Mouse (Mus musculus): ENCODE measurements around the gene 2310007B03Rik. TPM values are rescaled to one million over a fixed set of nuclear protein-coding genes. Genes with fewer than 3 reads are reported as not detected.

2310007B03Rik gene
- polyA plus RNA-seq, 1 experiment: 1.9 TPM

GRCm38 (mm10) chr1:93161921-93162320, 1.2 kb upstream of the 2310007B03Rik start:
- Histone ChIP-seq H3K9me3 (replicated peaks; ENCODE audit: control insufficient read depth, insufficient read depth, low read length, poor library complexity, severe bottlenecking) (no peaks in the 10 kb centered on the region), H3K4me3 (ENCODE audit: low read depth, low read length) (no peak overlapping the region), H3K27ac (ENCODE audit: insufficient read depth, low read length) (no peak overlapping the region), H3K36me3 (ENCODE audit: control insufficient read depth, insufficient read depth, low read length, poor library complexity, severe bottlenecking) (no peaks in the 10 kb centered on the region), H3K27me3 (ENCODE audit: control insufficient read depth, insufficient read depth, low read length, poor library complexity, severe bottlenecking) (no peaks in the 10 kb centered on the region), H3K9ac (ENCODE audit: low read depth, poor library complexity, severe bottlenecking) (no peak overlapping the region), H3K4me1 (ENCODE audit: control insufficient read depth, insufficient read depth, low read length) (no peaks in the 10 kb centered on the region)
- no peak for TF ChIP-seq EP300 (IDR thresholded peaks at IDR 0.05; ENCODE audit: insufficient read depth, low read depth, low read length)
- no peak for TF ChIP-seq CTCF (IDR thresholded peaks at IDR 0.05; ENCODE audit: low read depth, low read length)
- no peak for TF ChIP-seq POLR2A (IDR thresholded peaks at IDR 0.05; ENCODE audit: insufficient read depth, low read length)

GRCm38 (mm10) chr1:93161350-93161749, 602 bp upstream of the 2310007B03Rik start:
- Histone ChIP-seq H3K9ac (ENCODE audit: low read depth, poor library complexity, severe bottlenecking) (no peak overlapping the region), H3K36me3 (ENCODE audit: control insufficient read depth, insufficient read depth, low read length, poor library complexity, severe bottlenecking) (no peaks in the 10 kb centered on the region), H3K4me3 (ENCODE audit: low read depth, low read length) (no peak overlapping the region), H3K27me3 (ENCODE audit: control insufficient read depth, insufficient read depth, low read length, poor library complexity, severe bottlenecking) (no peaks in the 10 kb centered on the region), H3K9me3 (replicated peaks; ENCODE audit: control insufficient read depth, insufficient read depth, low read length, poor library complexity, severe bottlenecking) (no peaks in the 10 kb centered on the region), H3K27ac (ENCODE audit: insufficient read depth, low read length) (no peak overlapping the region), H3K4me1 (ENCODE audit: control insufficient read depth, insufficient read depth, low read length) (no peaks in the 10 kb centered on the region)
- TF ChIP-seq CTCF (IDR thresholded peaks at IDR 0.05; ENCODE audit: low read depth, low read length) (no peak), POLR2A (IDR thresholded peaks at IDR 0.05; ENCODE audit: insufficient read depth, low read length) (no peak), EP300 (IDR thresholded peaks at IDR 0.05; ENCODE audit: insufficient read depth, low read depth, low read length) (no peak)

GRCm38 (mm10) chr1:93159566-93160500, 915 bp downstream of the 2310007B03Rik start:
- H3K27me3 ChIP-seq (ENCODE audit: control insufficient read depth, insufficient read depth, low read length, poor library complexity, severe bottlenecking): no peaks in the 10 kb centered on the region
- H3K9ac ChIP-seq (ENCODE audit: low read depth, poor library complexity, severe bottlenecking): no peak overlapping the region
- no peaks in the 10 kb centered on the region for H3K4me1 ChIP-seq (ENCODE audit: control insufficient read depth, insufficient read depth, low read length)
- TF ChIP-seq EP300 (IDR thresholded peaks at IDR 0.05; ENCODE audit: insufficient read depth, low read depth, low read length) (no peak), CTCF (IDR thresholded peaks at IDR 0.05; ENCODE audit: low read depth, low read length) (no peak), POLR2A (IDR thresholded peaks at IDR 0.05; ENCODE audit: insufficient read depth, low read length) (no peak)
- no peak overlapping the region for H3K4me3 ChIP-seq (ENCODE audit: low read depth, low read length)
- no peaks in the 10 kb centered on the region for H3K9me3 ChIP-seq (replicated peaks; ENCODE audit: control insufficient read depth, insufficient read depth, low read length, poor library complexity, severe bottlenecking)
- no peaks in the 10 kb centered on the region for H3K36me3 ChIP-seq (ENCODE audit: control insufficient read depth, insufficient read depth, low read length, poor library complexity, severe bottlenecking)
- H3K27ac ChIP-seq (ENCODE audit: insufficient read depth, low read length): no peak overlapping the region

- Histone ChIP-seq H3K27ac (ENCODE audit: insufficient read depth, low read length) (no peak overlapping the region), H3K4me3 (ENCODE audit: low read depth, low read length) (no peak overlapping the region), H3K9ac (ENCODE audit: low read depth, poor library complexity, severe bottlenecking) (no peak overlapping the region), H3K9me3 (replicated peaks; ENCODE audit: control insufficient read depth, insufficient read depth, low read length, poor library complexity, severe bottlenecking) (no peaks in the 10 kb centered on the region), H3K4me1 (ENCODE audit: control insufficient read depth, insufficient read depth, low read length) (no peaks in the 10 kb centered on the region), H3K27me3 (ENCODE audit: control insufficient read depth, insufficient read depth, low read length, poor library complexity, severe bottlenecking) (no peaks in the 10 kb centered on the region), H3K36me3 (ENCODE audit: control insufficient read depth, insufficient read depth, low read length, poor library complexity, severe bottlenecking) (no peaks in the 10 kb centered on the region)
- TF ChIP-seq CTCF (IDR thresholded peaks at IDR 0.05; ENCODE audit: low read depth, low read length): no peak
These were observed 1.8 kb downstream of the 2310007B03Rik start for GRCm38 (mm10) chr1:93158916-93159315.

- no peak overlapping the region for H3K4me3 ChIP-seq (ENCODE audit: low read depth, low read length)
- no peak overlapping the region for H3K27ac ChIP-seq (ENCODE audit: insufficient read depth, low read length)
- no peak overlapping the region for H3K9ac ChIP-seq (ENCODE audit: low read depth, poor library complexity, severe bottlenecking)
- H3K9me3 ChIP-seq (replicated peaks; ENCODE audit: control insufficient read depth, insufficient read depth, low read length, poor library complexity, severe bottlenecking): no peaks in the 10 kb centered on the region
- no peaks in the 10 kb centered on the region for H3K4me1 ChIP-seq (ENCODE audit: control insufficient read depth, insufficient read depth, low read length)
- no peaks in the 10 kb centered on the region for H3K36me3 ChIP-seq (ENCODE audit: control insufficient read depth, insufficient read depth, low read length, poor library complexity, severe bottlenecking)
- H3K27me3 ChIP-seq (ENCODE audit: control insufficient read depth, insufficient read depth, low read length, poor library complexity, severe bottlenecking): no peaks in the 10 kb centered on the region
- no peak for TF ChIP-seq POLR2A (IDR thresholded peaks at IDR 0.05; ENCODE audit: insufficient read depth, low read length)
- TF ChIP-seq EP300 (IDR thresholded peaks at IDR 0.05; ENCODE audit: insufficient read depth, low read depth, low read length): no peak
- TF ChIP-seq CTCF (IDR thresholded peaks at IDR 0.05; ENCODE audit: low read depth, low read length): no peak
These were observed 3.2 kb downstream of the 2310007B03Rik start for GRCm38 (mm10) chr1:93157566-93157965.

- Histone ChIP-seq H3K4me3 (ENCODE audit: low read depth, low read length) (no peak overlapping the region), H3K9ac (ENCODE audit: low read depth, poor library complexity, severe bottlenecking) (no peak overlapping the region), H3K27me3 (ENCODE audit: control insufficient read depth, insufficient read depth, low read length, poor library complexity, severe bottlenecking) (no peaks in the 10 kb centered on the region), H3K9me3 (replicated peaks; ENCODE audit: control insufficient read depth, insufficient read depth, low read length, poor library complexity, severe bottlenecking) (no peaks in the 10 kb centered on the region), H3K27ac (ENCODE audit: insufficient read depth, low read length) (no peak overlapping the region), H3K36me3 (ENCODE audit: control insufficient read depth, insufficient read depth, low read length, poor library complexity, severe bottlenecking) (no peaks in the 10 kb centered on the region), H3K4me1 (ENCODE audit: control insufficient read depth, insufficient read depth, low read length) (no peaks in the 10 kb centered on the region)
- no peak for TF ChIP-seq POLR2A (IDR thresholded peaks at IDR 0.05; ENCODE audit: insufficient read depth, low read length)
- no peak for TF ChIP-seq CTCF (IDR thresholded peaks at IDR 0.05; ENCODE audit: low read depth, low read length)
- TF ChIP-seq EP300 (IDR thresholded peaks at IDR 0.05; ENCODE audit: insufficient read depth, low read depth, low read length): no peak
These were observed 9.7 kb downstream of the 2310007B03Rik start for GRCm38 (mm10) chr1:93150907-93151661.

All from ES-Bruce4 (cell line).